Mouse (Mus musculus) thymus, adult 2 months (tissue): ENCODE measurements around the gene Ppp2r2c. TPM values are rescaled to one million over a fixed set of nuclear protein-coding genes. Genes with fewer than 3 reads are reported as not detected.

Experiments used
- DNase-seq: peaks from one replicate; pipeline ENCODE4 v3.0.0; 2021
- H3K27ac ChIP-seq: fragments of 200-500 bp; 2 replicates; pipeline ENCODE4 v1.5.1; 2012; ENCODE audit warnings: low read length, control low read depth; ENCODE audit not compliant: control insufficient read depth, insufficient read depth
- H3K27me3 ChIP-seq: fragments of 200-500 bp; 2 replicates; pipeline ENCODE4 v1.6.1; 2012; ENCODE audit warnings: mild to moderate bottlenecking, low read length, moderate library complexity, mixed read lengths; ENCODE audit not compliant: control insufficient read depth, insufficient read depth
- H3K36me3 ChIP-seq: fragments of 200-500 bp; 2 replicates; pipeline ENCODE4 v1.6.1; 2012; ENCODE audit warnings: mild to moderate bottlenecking, low read length, moderate library complexity; ENCODE audit not compliant: control insufficient read depth, insufficient read depth
- H3K4me1 ChIP-seq: fragments of 200-500 bp; replicated peaks from 2 replicates; pipeline ENCODE4 v1.6.1; 2012; ENCODE audit warnings: low read length; ENCODE audit not compliant: control insufficient read depth, insufficient read depth
- H3K4me3 ChIP-seq: fragments of 200-500 bp; 2 replicates; pipeline ENCODE4 v1.5.1; 2012; ENCODE audit warnings: mild to moderate bottlenecking, low read length, control low read depth, moderate library complexity; ENCODE audit not compliant: control insufficient read depth, insufficient read depth
- CTCF ChIP-seq: fragments of 200-500 bp; IDR thresholded peaks from 2 replicates; pipeline ENCODE4 v1.5.1; 2012; ENCODE audit warnings: mild to moderate bottlenecking, control low read depth, low read length, moderate library complexity, borderline replicate concordance; ENCODE audit not compliant: control insufficient read depth, poor library complexity, insufficient read depth; ENCODE audit errors: extremely low read depth
- POLR2A ChIP-seq: fragments of 200-500 bp; IDR thresholded peaks from 2 replicates; pipeline ENCODE4 v1.6.1; 2012; ENCODE audit warnings: mild to moderate bottlenecking, low read length, control low read depth, moderate library complexity; ENCODE audit not compliant: control insufficient read depth, poor library complexity, insufficient read depth; ENCODE audit errors: extremely low read depth
- WGBS: fragments of 180-500 bp; shearing (Covaris S2); methylation state at CpG from one replicate; pipeline ENCODE4 v1.1.7; 2018; 5-methylcytosine and 5-hydroxymethylcytosine counted together
- polyA plus RNA-seq: library from polyadenylated mRNA; depleted of rRNA; stranded (reverse); fragments of >200 nt; gene quantifications from 2 replicates; pipeline ENCODE4 v1.2.3, GENCODE M21; 2012

The Ppp2r2c gene
- polyA plus RNA-seq, 1 experiment: 0.16 TPM

- Histone ChIP-seq H3K27me3 (no peaks in the 10 kb centered on the region), H3K27ac (no peak overlapping the region), H3K4me3 (no peak overlapping the region), H3K36me3 (no peaks in the 10 kb centered on the region), H3K4me1 (no peaks in the 10 kb centered on the region)
- WGBS: 34% methylated on average over 7 of the region's 7 CpGs
- DNase-seq: no peak
- TF ChIP-seq CTCF (no peak), POLR2A (no peak)
Measured at GRCm38 (mm10) chr5:36910980-36911379, 42.7 kb downstream of the Ppp2r2c start.

GRCm38 (mm10) chr5:36911759-36912352 lies 43.5 kb downstream of the Ppp2r2c start:
- no peaks in the 10 kb centered on the region for H3K4me1 ChIP-seq
- no peaks in the 10 kb centered on the region for H3K36me3 ChIP-seq
- TF ChIP-seq CTCF (no peak), POLR2A (no peak)
- H3K4me3 ChIP-seq: no peak overlapping the region
- no peak for DNase-seq
- H3K27me3 ChIP-seq: no peaks in the 10 kb centered on the region
- WGBS: 63% methylated on average over 11 of the region's 11 CpGs
- no peak overlapping the region for H3K27ac ChIP-seq

DNA sequence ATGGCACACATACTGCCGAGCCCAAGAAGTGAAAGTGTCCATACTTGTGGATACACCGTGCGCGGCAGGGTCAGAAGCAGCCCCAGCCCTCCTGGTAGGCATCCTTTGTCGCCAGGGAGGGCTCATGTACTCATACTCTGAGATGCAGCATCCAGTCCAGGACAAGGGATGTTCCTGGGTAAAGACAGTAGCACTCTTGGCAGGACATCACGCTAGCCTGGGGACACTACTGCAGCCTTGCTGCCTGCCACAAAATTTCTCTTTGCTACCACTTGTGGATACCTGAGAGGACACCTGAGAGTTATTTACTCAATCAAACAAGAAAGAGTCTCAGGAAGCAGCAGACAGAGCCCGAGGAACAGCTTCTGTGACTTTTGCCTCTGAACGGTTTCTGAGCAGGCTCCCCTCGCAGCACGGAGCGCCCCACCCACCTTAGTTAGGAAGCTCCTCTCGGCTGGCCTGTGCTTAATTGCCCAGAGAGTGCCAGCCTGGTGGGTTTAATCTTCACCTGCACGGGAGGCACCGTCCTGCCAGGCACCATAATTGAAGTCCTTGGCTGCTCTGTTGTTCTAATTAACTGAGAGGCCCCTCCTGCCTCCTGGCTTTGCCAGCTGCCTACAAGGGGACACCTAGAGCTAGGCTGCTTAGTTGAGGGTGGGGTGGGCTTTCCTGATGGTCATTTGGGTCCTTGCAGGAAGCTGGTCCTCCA lies 44.4 kb downstream of the Ppp2r2c start:
- no peaks in the 10 kb centered on the region for H3K36me3 ChIP-seq
- H3K4me3 ChIP-seq: no peak overlapping the region
- TF ChIP-seq CTCF: no peak
- TF ChIP-seq POLR2A: no peak
- H3K4me1 ChIP-seq: no peaks in the 10 kb centered on the region
- no peak for DNase-seq
- H3K27me3 ChIP-seq: no peaks in the 10 kb centered on the region
- H3K27ac ChIP-seq: no peak overlapping the region
- WGBS: 65% methylated on average over 14 of the region's 14 CpGs

GRCm38 (mm10) chr5:36915256-36915655 lies 46.9 kb downstream of the Ppp2r2c start:
- no peak overlapping the region for H3K27ac ChIP-seq
- 93% methylated on average over 3 of the region's 3 CpGs for WGBS
- H3K4me1 ChIP-seq: no peaks in the 10 kb centered on the region
- no peak overlapping the region for H3K4me3 ChIP-seq
- H3K36me3 ChIP-seq: no peaks in the 10 kb centered on the region
- no peak for DNase-seq
- H3K27me3 ChIP-seq: no peaks in the 10 kb centered on the region
- TF ChIP-seq POLR2A: no peak
- TF ChIP-seq CTCF: no peak

GRCm38 (mm10) chr5:36916581-36916980 lies 48.3 kb downstream of the Ppp2r2c start:
- DNase-seq: no peak
- Histone ChIP-seq H3K4me3 (no peak overlapping the region), H3K36me3 (no peaks in the 10 kb centered on the region), H3K27me3 (no peaks in the 10 kb centered on the region), H3K27ac (no peak overlapping the region), H3K4me1 (no peaks in the 10 kb centered on the region)
- WGBS: 90% methylated on average over 4 of the region's 4 CpGs
- TF ChIP-seq CTCF (no peak), POLR2A (no peak)

- 77% methylated on average over 4 of the region's 4 CpGs for WGBS
- Histone ChIP-seq H3K4me3 (no peak overlapping the region), H3K27ac (no peak overlapping the region), H3K4me1 (no peaks in the 10 kb centered on the region), H3K27me3 (no peaks in the 10 kb centered on the region), H3K36me3 (no peaks in the 10 kb centered on the region)
- TF ChIP-seq CTCF (no peak), POLR2A (no peak)
- no peak for DNase-seq
Measured at GRCm38 (mm10) chr5:36917245-36917644, 48.9 kb downstream of the Ppp2r2c start.

- 88% methylated on average over 7 of the region's 7 CpGs for whole genome bisulfite sequencing
- Histone ChIP-seq H3K27me3 (no peaks in the 10 kb centered on the region), H3K4me3 (no peak overlapping the region), H3K4me1 (no peaks in the 10 kb centered on the region), H3K27ac (no peak overlapping the region), H3K36me3 (no peaks in the 10 kb centered on the region)
- DNase-seq: no peak
- TF ChIP-seq CTCF: no peak
- TF ChIP-seq POLR2A: no peak
Measured at GRCm38 (mm10) chr5:36918016-36918415, 49.7 kb downstream of the Ppp2r2c start.
